In the genomic region with DNA sequence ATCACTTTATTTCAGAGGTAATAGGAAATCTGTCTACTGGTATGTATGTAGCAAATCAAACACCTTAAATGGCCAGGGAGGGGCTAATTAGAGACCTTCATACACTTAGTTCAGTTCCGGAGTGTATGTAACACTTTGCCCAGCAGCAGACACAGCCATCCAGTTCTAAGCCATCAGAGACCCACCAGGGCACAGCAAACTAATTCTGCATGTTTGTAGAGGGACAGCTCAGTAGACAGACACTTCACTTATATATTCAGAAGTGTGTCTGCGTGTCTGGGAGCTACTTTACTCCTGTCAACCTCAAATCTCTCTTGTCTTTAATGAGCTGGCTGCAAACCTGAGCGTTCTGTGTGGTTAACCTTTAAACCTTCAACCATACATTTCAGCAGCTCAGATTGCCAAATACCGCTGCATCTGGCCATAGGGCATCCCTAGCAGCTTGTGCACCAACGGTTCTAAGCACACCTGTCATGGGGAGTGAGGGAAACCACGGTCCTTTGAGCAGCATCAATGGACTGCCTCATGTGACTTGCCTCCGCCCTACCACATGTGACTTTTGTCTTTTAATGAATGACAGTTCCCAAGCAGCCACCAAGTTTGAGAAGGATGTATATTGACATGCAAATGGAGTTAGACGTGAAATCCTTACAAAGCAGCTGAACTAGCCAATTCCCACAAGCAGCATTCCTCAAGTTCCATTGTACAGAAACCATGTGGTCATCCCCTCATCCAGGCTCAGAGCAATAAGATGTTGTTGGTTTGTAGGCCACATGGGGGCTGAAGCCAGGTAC, we compare ENCODE assay signal across 13 mouse cellular contexts. TPM values are rescaled to one million over a fixed set of nuclear protein-coding genes. Genes with fewer than 3 reads are reported as not detected.
DNase-seq lines count a peak whose midpoint lies in the region; ATAC-seq and TF ChIP-seq lines count a peak whose summit lies in the region.
"Had no signal": no experiment of that assay in that cellular context is flagged by ENCODE, and none has a peak within 500 bp of the region (broad histone marks: within the 10 kb centered on the region; RNA-seq: fewer than 3 reads in every experiment).

No protein-coding gene starts in this region.

- peak; percentile 15; the same call in 1 of the 2 replicates for TF ChIP-seq CTCF in forebrain, postnatal 0 days (IDR thresholded peaks at IDR 0.05; ENCODE audit: low read depth)

- H3K27me3 ChIP-seq in forebrain, postnatal 0 days (ENCODE audit: insufficient read depth, low read length) = no peaks in the 10 kb centered on the region
- no peaks in the 10 kb centered on the region for H3K27me3 ChIP-seq in liver, embryonic 15.5 days
- H3K27me3 ChIP-seq: lung, embryonic 15.5 days had no signal

- H3K9me3 ChIP-seq in forebrain, postnatal 0 days (ENCODE audit: low read length) = no peaks in the 10 kb centered on the region
- no peaks in the 10 kb centered on the region for H3K9me3 ChIP-seq in liver, embryonic 15.5 days (replicated peaks)
- H3K9me3 ChIP-seq: lung, embryonic 15.5 days had no signal

- WGBS in forebrain, postnatal 0 days = 24% methylated on average over 8 of the region's 8 CpGs
- 66% methylated on average over 8 of the region's 8 CpGs for WGBS in liver, embryonic 15.5 days (ENCODE audit: insufficient replicate concordance)

- ATAC-seq in forebrain, postnatal 0 days = 0 out of 2 replicates have a peak, but pooled peaks have one; percentile 21
- peak; percentile 67 for ATAC-seq in liver, embryonic 15.5 days (ENCODE audit: insufficient read depth)
- ATAC-seq in activated CD4-positive, CD25-positive, alpha-beta regulatory T cell, adult 4 months = no peak

- peak overlapping the region; percentile 21; the same call in 1 of the 2 replicates for H3K27ac ChIP-seq in forebrain, postnatal 0 days (ENCODE audit: low read depth, low read length)
- H3K27ac ChIP-seq in liver, embryonic 15.5 days (replicated peaks) = peak overlapping the region; percentile 59
- H3K27ac ChIP-seq: lung, embryonic 15.5 days had no signal

- no peak overlapping the region for H3K4me3 ChIP-seq in forebrain, postnatal 0 days (ENCODE audit: low read depth, low read length)
- H3K4me3 ChIP-seq in liver, embryonic 15.5 days (replicated peaks) = no peak overlapping the region
- H3K4me3 ChIP-seq: lung, embryonic 15.5 days had no signal

- H3K9ac ChIP-seq in forebrain, postnatal 0 days = no peak overlapping the region
- H3K9ac ChIP-seq in liver, embryonic 15.5 days = no peak overlapping the region
- H3K9ac ChIP-seq: lung, embryonic 15.5 days had no signal

- DNase-seq in embryo, embryonic 10 days (ENCODE audit: low spot score) = peak; percentile 17
- DNase-seq in embryo, embryonic 9.5 days (ENCODE audit: extremely low spot score) = no peak
- DNase-seq in forebrain, postnatal 0 days = no peak
- peak; percentile 38 to 72 for DNase-seq in thymus, adult 18-20 months
- no peak for DNase-seq in layer of hippocampus, postnatal 14 days (ENCODE audit: low spot score in 2 of 2)
- no peak for DNase-seq in ovary, adult 18-20 months (ENCODE audit: low spot score)
- DNase-seq: cerebellum, adult 2 months; layer of hippocampus, adult 9-11 months had no signal

- no peak overlapping the region for H3K4me2 ChIP-seq in forebrain, postnatal 0 days (ENCODE audit: low read depth)
- no peak overlapping the region for H3K4me2 ChIP-seq in liver, embryonic 15.5 days
- H3K4me2 ChIP-seq: lung, embryonic 15.5 days had no signal

- H3K36me3 ChIP-seq in forebrain, postnatal 0 days (ENCODE audit: insufficient read depth) = no peaks in the 10 kb centered on the region
- peaks cover 67% of the 10 kb centered on the region for H3K36me3 ChIP-seq in liver, embryonic 15.5 days (replicated peaks)
- H3K36me3 ChIP-seq: lung, embryonic 15.5 days had no signal

- H3K4me1 ChIP-seq in forebrain, postnatal 0 days (ENCODE audit: insufficient read depth) = 0 out of 2 replicates have a peak, but pooled peaks cover 10% of the 10 kb centered on the region
- peaks cover 65% of the 10 kb centered on the region for H3K4me1 ChIP-seq in liver, embryonic 15.5 days (replicated peaks)
- H3K4me1 ChIP-seq: lung, embryonic 15.5 days had no signal

RNA-seq across cellular contexts. Expression of a gene that starts 11.1 kb away (rescaled TPM):
- 16.9 and 17.8 TPM in 2 replicates for total RNA-seq in forebrain, postnatal 0 days (2014; rRNA removed)
- 8.2 and 14.1 TPM in 2 replicates for polyA plus RNA-seq in forebrain, postnatal 0 days (2015; fragmentation: Nextera tagmentation; extraction: Ambion mirVana)
- 45.3 and 50.8 TPM in 2 replicates for polyA plus RNA-seq in liver, embryonic 15.5 days (2015; fragmentation: Nextera tagmentation; extraction: Ambion mirVana)
- total RNA-seq in layer of hippocampus, postnatal 14 days (2021) = 10 to 100 TPM; 20.5 to 21.0 TPM
- polyA plus RNA-seq in activated CD4-positive, CD25-positive, alpha-beta regulatory T cell, adult 4 months (2017; shearing (Covaris generic)) = 10 to 100 TPM; 13.5 to 13.6 TPM

RNA-seq across cellular contexts. Expression of a gene that starts 32.0 kb away (rescaled TPM):
- total RNA-seq in forebrain, postnatal 0 days (2014; rRNA removed) = not detected in 2 replicates
- 0.06 and 0.13 TPM in 2 replicates for polyA plus RNA-seq in forebrain, postnatal 0 days (2015; fragmentation: Nextera tagmentation; extraction: Ambion mirVana)
- polyA plus RNA-seq in liver, embryonic 15.5 days (2015; fragmentation: Nextera tagmentation; extraction: Ambion mirVana) = not detected in 2 replicates
- under 1 TPM; 0.09 to 0.10 TPM for total RNA-seq in layer of hippocampus, postnatal 14 days (2021)
- polyA plus RNA-seq in activated CD4-positive, CD25-positive, alpha-beta regulatory T cell, adult 4 months (2017; shearing (Covaris generic)) = not detected
- total RNA-seq: neutrophil, adult 5-6 weeks had no signal
- polyA plus RNA-seq: cerebellum, adult 2 months; heart, postnatal 0 days; lung, embryonic 15.5 days had no signal

RNA-seq across cellular contexts. Expression of a gene that starts 48.8 kb away (rescaled TPM):
- 40.9 and 43.0 TPM in 2 replicates for total RNA-seq in forebrain, postnatal 0 days (2014; rRNA removed)
- 53.5 and 56.1 TPM in 2 replicates for polyA plus RNA-seq in forebrain, postnatal 0 days (2015; fragmentation: Nextera tagmentation; extraction: Ambion mirVana)
- polyA plus RNA-seq in liver, embryonic 15.5 days (2015; fragmentation: Nextera tagmentation; extraction: Ambion mirVana) = 27.8 and 28.0 TPM in 2 replicates
- 10 to 100 TPM; 55.4 to 59.9 TPM for total RNA-seq in layer of hippocampus, postnatal 14 days (2021)
- 10 to 100 TPM; 16.9 to 18.8 TPM for polyA plus RNA-seq in activated CD4-positive, CD25-positive, alpha-beta regulatory T cell, adult 4 months (2017; shearing (Covaris generic))

Comparison
In these comparisons a context has a peak if more than half of its experiments do, and no peak if none do; other contexts are left out.
1. DNase-seq: peak in embryo, embryonic 10 days (single experiment) and thymus, adult 18-20 months (2 of 2); none in embryo, embryonic 9.5 days (single experiment), forebrain, postnatal 0 days (single experiment), layer of hippocampus, postnatal 14 days (0 of 2) and ovary, adult 18-20 months (single experiment).